Comparison of ENCODE assay signal across 14 mouse cellular contexts in genomic region chr6:132649399-132649798, GRCm38 (mm10). TPM values are rescaled to one million over a fixed set of nuclear protein-coding genes. Genes with fewer than 3 reads are reported as not detected.
DNase-seq lines count a peak whose midpoint lies in the region; ATAC-seq lines count a peak whose summit lies in the region.
"Had no signal": no experiment of that assay in that cellular context is flagged by ENCODE, and none has a peak within 500 bp of the region (broad histone marks: within the 10 kb centered on the region; RNA-seq: fewer than 3 reads in every experiment).

No protein-coding gene starts in this region.

- peak; percentile 7 for DNase-seq in CD4-positive, CD25-positive, alpha-beta regulatory T cell, adult 2 months (ENCODE audit: low read depth, low spot score)
- DNase-seq in kidney, postnatal 10 days = peak; percentile 6
- DNase-seq in kidney, postnatal 14 days = no peak
- peak; percentile 20 for DNase-seq in NIH3T3 (ENCODE audit: low read depth)
- no peak for DNase-seq in adrenal gland, postnatal 25 days
- no peak for DNase-seq in heart, postnatal 14 days
- DNase-seq: spleen, adult 18-20 months had no signal

- intact Hi-C loops in heart, postnatal 14 days (cut with DNase I) = loop anchor here (5.0 kb wide), 2 partner anchors 558 to 1228 kb away; no protein-coding TSS in a partner anchor

- ATAC-seq in CD4-positive, CD25-positive, alpha-beta regulatory T cell, adult 4 months = no peak
- peak; percentile 61 for ATAC-seq in granulocyte monocyte progenitor cell, adult 5-6 weeks (replicated peaks; ENCODE audit: poor library complexity, severe bottlenecking)

RNA-seq across cellular contexts. Expression of gene A630073D07Rik, which starts 1.9 kb away (rescaled TPM):
- polyA plus RNA-seq in CD4-positive, CD25-positive, alpha-beta regulatory T cell, adult 4 months (2017; shearing (Covaris generic)) = not detected
- total RNA-seq in granulocyte monocyte progenitor cell, adult 5-6 weeks (2014; fragmentation: Nextera tagmentation) = not detected in 2 replicates
- total RNA-seq in granulocyte monocyte progenitor cell, adult 5-6 weeks (2017) = not detected in 2 replicates
- not detected in 2 replicates for total RNA-seq in adrenal gland, postnatal 25 days (2021)
- total RNA-seq in heart, postnatal 14 days (2021) = not detected
- total RNA-seq: hematopoietic stem cell, adult 5-6 weeks; layer of hippocampus, postnatal 10 days had no signal
- polyA plus RNA-seq: embryonic facial prominence, embryonic 13.5 days; lung, embryonic 15.5 days; neural tube, embryonic 12.5 days had no signal

RNA-seq across cellular contexts. Expression of gene Tas2r120, which starts 7.4 kb away (rescaled TPM):
- polyA plus RNA-seq in CD4-positive, CD25-positive, alpha-beta regulatory T cell, adult 4 months (2017; shearing (Covaris generic)) = not detected
- total RNA-seq in granulocyte monocyte progenitor cell, adult 5-6 weeks (2014; fragmentation: Nextera tagmentation) = not detected in 2 replicates
- not detected in 2 replicates for total RNA-seq in granulocyte monocyte progenitor cell, adult 5-6 weeks (2017)
- total RNA-seq in adrenal gland, postnatal 25 days (2021) = not detected in 2 replicates
- not detected for total RNA-seq in heart, postnatal 14 days (2021)
- total RNA-seq: hematopoietic stem cell, adult 5-6 weeks; layer of hippocampus, postnatal 10 days had no signal
- polyA plus RNA-seq: embryonic facial prominence, embryonic 13.5 days; lung, embryonic 15.5 days; neural tube, embryonic 12.5 days had no signal

RNA-seq across cellular contexts. Expression of gene Tas2r121, which starts 51.4 kb away (rescaled TPM):
- not detected for polyA plus RNA-seq in CD4-positive, CD25-positive, alpha-beta regulatory T cell, adult 4 months (2017; shearing (Covaris generic))
- total RNA-seq in granulocyte monocyte progenitor cell, adult 5-6 weeks (2014; fragmentation: Nextera tagmentation) = not detected in 2 replicates
- not detected in 2 replicates for total RNA-seq in granulocyte monocyte progenitor cell, adult 5-6 weeks (2017)
- not detected in 2 replicates for total RNA-seq in adrenal gland, postnatal 25 days (2021)
- total RNA-seq in heart, postnatal 14 days (2021) = not detected
- total RNA-seq: hematopoietic stem cell, adult 5-6 weeks; layer of hippocampus, postnatal 10 days had no signal
- polyA plus RNA-seq: embryonic facial prominence, embryonic 13.5 days; lung, embryonic 15.5 days; neural tube, embryonic 12.5 days had no signal

RNA-seq across cellular contexts. Expression of gene Prp2, which starts 53.7 kb away (rescaled TPM):
- polyA plus RNA-seq in CD4-positive, CD25-positive, alpha-beta regulatory T cell, adult 4 months (2017; shearing (Covaris generic)) = not detected
- not detected in 2 replicates for total RNA-seq in granulocyte monocyte progenitor cell, adult 5-6 weeks (2014; fragmentation: Nextera tagmentation)
- total RNA-seq in granulocyte monocyte progenitor cell, adult 5-6 weeks (2017) = not detected in 2 replicates
- total RNA-seq in adrenal gland, postnatal 25 days (2021) = not detected in 2 replicates
- not detected for total RNA-seq in heart, postnatal 14 days (2021)
- total RNA-seq: hematopoietic stem cell, adult 5-6 weeks; layer of hippocampus, postnatal 10 days had no signal
- polyA plus RNA-seq: embryonic facial prominence, embryonic 13.5 days; lung, embryonic 15.5 days; neural tube, embryonic 12.5 days had no signal

Comparison
In these comparisons a context has a peak if more than half of its experiments do, and no peak if none do; other contexts are left out.
1. DNase-seq: peak in CD4-positive, CD25-positive, alpha-beta regulatory T cell, adult 2 months (single experiment), kidney, postnatal 10 days (single experiment) and NIH3T3 (single experiment); none in kidney, postnatal 14 days (single experiment), adrenal gland, postnatal 25 days (single experiment) and heart, postnatal 14 days (0 of 2).